Mouse (Mus musculus) MEL (cell line): Measurements from ENCODE around the gene Armc6. TPM values are rescaled to one million over a fixed set of nuclear protein-coding genes. Genes with fewer than 3 reads are reported as not detected.

Source experiments
- DNase-seq: peaks from one replicate; pipeline ENCODE4 v3.0.0; 2011; ENCODE audit warnings: low read depth, low spot score
- H3K27ac ChIP-seq: 2 replicates; pipeline ENCODE4 v1.5.1; 2012; ENCODE audit warnings: low read depth, mild to moderate bottlenecking, control low read depth, low read length, moderate library complexity; ENCODE audit not compliant: control insufficient read depth
- H3K27me3 ChIP-seq, 2 experiments: fragments of 150-350 bp in 1 of 2; sonication (generic) in 1 of 2; 2 replicates each; pipeline ENCODE4 v1.6.1; 2012; ENCODE audit warnings: low read length in 2 of 2, mild to moderate bottlenecking in 2 of 2, improper control_type of control experiment in 1 of 2, moderate library complexity in 1 of 2; ENCODE audit not compliant: insufficient read depth in 2 of 2, control insufficient read depth in 1 of 2
- H3K36me3 ChIP-seq, 2 experiments: 2 replicates each; pipeline ENCODE4 v1.6.1; 2012 to 2014; ENCODE audit warnings: low read length in 2 of 2, improper control_type of control experiment in 1 of 2, inconsistent platforms in 1 of 2, mild to moderate bottlenecking in 1 of 2; ENCODE audit not compliant: insufficient read depth in 2 of 2, control insufficient read depth in 1 of 2
- H3K4me1 ChIP-seq, 2 experiments: fragments of 150-350 bp in 1 of 2; sonication (generic) in 1 of 2; 2 replicates each; pipeline ENCODE4 v1.6.1; 2012; ENCODE audit warnings: low read length in 2 of 2, improper control_type of control experiment in 1 of 2, mild to moderate bottlenecking in 1 of 2; ENCODE audit not compliant: insufficient read depth in 2 of 2, control insufficient read depth in 1 of 2
- H3K4me3 ChIP-seq, 2 experiments: fragments of 150-350 bp in 1 of 2; sonication (generic) in 1 of 2; 2 replicates each; pipeline ENCODE4 v1.5.1; 2012; ENCODE audit warnings: low read depth in 2 of 2, low read length in 2 of 2, mild to moderate bottlenecking in 2 of 2, moderate library complexity in 2 of 2, control low read depth in 1 of 2, improper control_type of control experiment in 1 of 2; ENCODE audit not compliant: control insufficient read depth in 1 of 2, insufficient read depth in 1 of 2
- H3K79me2 ChIP-seq: 2 replicates; pipeline ENCODE4 v1.6.1; 2012; ENCODE audit warnings: mild to moderate bottlenecking, low read length, moderate library complexity; ENCODE audit not compliant: control insufficient read depth, poor library complexity, insufficient read depth
- H3K9ac ChIP-seq: 2 replicates; pipeline ENCODE4 v1.6.1; 2012; ENCODE audit warnings: low read depth, mild to moderate bottlenecking, control low read depth, low read length, moderate library complexity; ENCODE audit not compliant: control insufficient read depth, poor library complexity, severe bottlenecking
- H3K9me3 ChIP-seq: fragments of 150-350 bp; sonication (generic); replicated peaks from 2 replicates; pipeline ENCODE4 v1.6.1; 2012; ENCODE audit warnings: mild to moderate bottlenecking, low read length, improper control_type of control experiment, moderate library complexity; ENCODE audit not compliant: insufficient read depth
- BHLHE40 ChIP-seq: IDR thresholded peaks from 2 replicates; pipeline ENCODE4 v1.6.1; 2012; ENCODE audit warnings: low read depth, mild to moderate bottlenecking, inconsistent platforms, low read length, improper control_type of control experiment, borderline replicate concordance
- CTCF ChIP-seq, 3 experiments: IDR thresholded peaks in 2 of 3; conservative IDR thresholded peaks in 1 of 3; 2 replicates each; pipeline ENCODE4 v1.5.1; 2011 to 2012; ENCODE audit warnings: low read length in 3 of 3, low read depth in 2 of 3, mild to moderate bottlenecking in 2 of 3, improper control_type of control experiment in 1 of 3, inconsistent platforms in 1 of 3, mixed read lengths in 1 of 3, moderate library complexity in 1 of 3; ENCODE audit not compliant: control insufficient read depth in 1 of 3, insufficient read depth in 1 of 3, poor library complexity in 1 of 3, severe bottlenecking in 1 of 3
- E2F4 ChIP-seq: IDR thresholded peaks from 2 replicates; pipeline ENCODE4 v1.6.1; 2011; ENCODE audit warnings: low read depth, low read length, improper control_type of control experiment, borderline replicate concordance
- GATA1 ChIP-seq: IDR thresholded peaks from 2 replicates; pipeline ENCODE4 v1.6.1; 2011; ENCODE audit warnings: low read depth, low read length, improper control_type of control experiment
- JUND ChIP-seq: IDR thresholded peaks from 2 replicates; pipeline ENCODE4 v1.6.1; 2011; ENCODE audit warnings: low read depth, mild to moderate bottlenecking, improper control_type of control experiment, low read length
- KAT2A ChIP-seq: conservative IDR thresholded peaks from 2 replicates; pipeline ENCODE4 v1.6.1; 2012; ENCODE audit warnings: low read depth, low read length, improper control_type of control experiment, inconsistent platforms
- MAFK ChIP-seq: IDR thresholded peaks from 2 replicates; pipeline ENCODE4 v1.6.1; 2011; ENCODE audit warnings: low read depth, mild to moderate bottlenecking, low read length, improper control_type of control experiment, borderline replicate concordance
- MAX ChIP-seq: IDR thresholded peaks from 2 replicates; pipeline ENCODE4 v1.6.1; 2011; ENCODE audit warnings: low read length, improper control_type of control experiment
- MAZ ChIP-seq: IDR thresholded peaks from 2 replicates; pipeline ENCODE4 v1.6.1; 2012; ENCODE audit warnings: low read depth, mild to moderate bottlenecking, inconsistent platforms, low read length, improper control_type of control experiment
- MEF2A ChIP-seq: IDR thresholded peaks from 2 replicates; pipeline ENCODE4 v1.6.1; 2014; ENCODE audit warnings: low read depth, mild to moderate bottlenecking, inconsistent platforms, low read length, improper control_type of control experiment; ENCODE audit not compliant: poor library complexity, insufficient replicate concordance, severe bottlenecking; ENCODE audit errors: extremely low read depth
- MYC ChIP-seq: IDR thresholded peaks from 2 replicates; pipeline ENCODE4 v1.6.1; 2011; ENCODE audit warnings: low read depth, mild to moderate bottlenecking, low read length, improper control_type of control experiment, moderate library complexity
- NELFE ChIP-seq: IDR thresholded peaks from 2 replicates; pipeline ENCODE4 v1.6.1; 2011; ENCODE audit warnings: low read depth, low read length, improper control_type of control experiment
- POLR2A ChIP-seq, 2 experiments: IDR thresholded peaks; 2 replicates each; pipeline ENCODE4 v1.6.1; 2011 to 2012; ENCODE audit warnings: low read length in 2 of 2, mild to moderate bottlenecking in 2 of 2, control low read depth in 1 of 2, improper control_type of control experiment in 1 of 2, low read depth in 1 of 2, moderate library complexity in 1 of 2; ENCODE audit not compliant: control insufficient read depth in 1 of 2, insufficient read depth in 1 of 2, poor library complexity in 1 of 2
- POLR2AphosphoS5 ChIP-seq: IDR thresholded peaks from 2 replicates; pipeline ENCODE4 v1.6.1; 2012; ENCODE audit warnings: low read depth, borderline replicate concordance, mild to moderate bottlenecking, inconsistent platforms, low read length, moderate library complexity, mixed read lengths
- RAD21 ChIP-seq: IDR thresholded peaks from 2 replicates; pipeline ENCODE4 v1.6.1; 2011; ENCODE audit warnings: mild to moderate bottlenecking, low read depth, low read length, improper control_type of control experiment
- SMC3 ChIP-seq: IDR thresholded peaks from 2 replicates; pipeline ENCODE4 v1.6.1; 2011; ENCODE audit warnings: low read depth, low read length, improper control_type of control experiment
- TAL1 ChIP-seq: IDR thresholded peaks from 2 replicates; pipeline ENCODE4 v1.6.1; 2012; ENCODE audit warnings: mild to moderate bottlenecking, inconsistent platforms, low read length, moderate library complexity, mixed read lengths
- TBP ChIP-seq: IDR thresholded peaks from 2 replicates; pipeline ENCODE4 v1.8.0; 2011; ENCODE audit warnings: low read depth, low read length, improper control_type of control experiment
- TCF12 ChIP-seq: IDR thresholded peaks from 2 replicates; pipeline ENCODE4 v1.6.1; 2014; ENCODE audit warnings: low read depth, mild to moderate bottlenecking, inconsistent platforms, low read length, improper control_type of control experiment, moderate library complexity
- UBTF ChIP-seq: IDR thresholded peaks from 2 replicates; pipeline ENCODE4 v1.6.1; 2012; ENCODE audit warnings: low read depth, mild to moderate bottlenecking, inconsistent platforms, low read length, improper control_type of control experiment, moderate library complexity, borderline replicate concordance; ENCODE audit not compliant: insufficient read depth
- USF2 ChIP-seq, 2 experiments: IDR thresholded peaks; 2 replicates each; pipeline ENCODE4 v1.6.1; 2011 to 2012; ENCODE audit warnings: improper control_type of control experiment in 2 of 2, low read length in 2 of 2, borderline replicate concordance in 1 of 2, inconsistent platforms in 1 of 2, low read depth in 1 of 2, mild to moderate bottlenecking in 1 of 2; ENCODE audit not compliant: insufficient read depth in 1 of 2
- ZC3H11A ChIP-seq: IDR thresholded peaks from 2 replicates; pipeline ENCODE4 v1.6.1; 2012; ENCODE audit warnings: low read depth, mild to moderate bottlenecking, inconsistent platforms, low read length, improper control_type of control experiment
- ZMIZ1 ChIP-seq: IDR thresholded peaks from 2 replicates; pipeline ENCODE4 v1.6.1; 2012; ENCODE audit warnings: low read depth, mild to moderate bottlenecking, inconsistent platforms, low read length, improper control_type of control experiment, moderate library complexity
- polyA plus RNA-seq, 2 experiments: library from polyadenylated mRNA; stranded (reverse) in 1 of 2; unstranded in 1 of 2; fragments of >175 nt in 1 of 2; fragments of >200 nt in 1 of 2; gene quantifications; 2 replicates each; pipeline versions ENCODE4 v1.2.1 to v1.2.4; 2012; ENCODE audit warnings: low replicate concordance in 2 of 2, low read depth in 1 of 2; ENCODE audit not compliant: insufficient read length in 2 of 2, insufficient read depth in 1 of 2, missing spikeins in 1 of 2
- total RNA-seq: library from RNA; depleted of rRNA; stranded (reverse); fragments of 300-350 nt; gene quantifications from 2 replicates; pipeline ENCODE4 v1.2.3, GENCODE M21; 2012

Armc6 gene
- total and polyA plus RNA-seq, 3 experiments, result 39.5 to 63.9 TPM; not detected in 1

GRCm38 (mm10) chr8:70220236-70220840 is 13.9 kb downstream of the Armc6 start:
- H3K9me3 ChIP-seq, result no peaks in the 10 kb centered on the region
- no peak overlapping the region for H3K27ac ChIP-seq
- TF ChIP-seq ZC3H11A (no peak), MAZ (no peak), POLR2A (IDR thresholded peaks at IDR 0.05; ENCODE audit: control insufficient read depth in 1 of 2, insufficient read depth in 1 of 2, low read depth in 1 of 2, low read length in 2 of 2, poor library complexity in 1 of 2) (no peak), MAFK (no peak), TAL1 (no peak), GATA1 (no peak), USF2 (IDR thresholded peaks at IDR 0.05; ENCODE audit: borderline replicate concordance in 1 of 2, insufficient read depth in 1 of 2, low read depth in 1 of 2, low read length in 2 of 2) (no peak), KAT2A (no peak), POLR2AphosphoS5 (no peak), MYC (no peak), JUND (no peak), ZMIZ1 (no peak), UBTF (no peak)
- H3K36me3 ChIP-seq, result no peaks in the 10 kb centered on the region; a peak in 1 of 4 replicates
- peaks cover 0 to 2% of the 10 kb centered on the region in 2 experiments; a peak in 1 of 4 replicates for H3K4me1 ChIP-seq
- no peaks in the 10 kb centered on the region for H3K79me2 ChIP-seq
- H3K27me3 ChIP-seq, result no peaks in the 10 kb centered on the region
- H3K9ac ChIP-seq, result no peak overlapping the region
- no peak for DNase-seq
- no peak overlapping the region for H3K4me3 ChIP-seq

GRCm38 (mm10) chr8:70219107-70219684 is 15.1 kb downstream of the Armc6 start:
- Histone ChIP-seq H3K27ac (no peak overlapping the region), H3K4me3 (no peak overlapping the region), H3K36me3 (peaks cover 0 to 9% of the 10 kb centered on the region in 2 experiments; a peak in 2 of 4 replicates), H3K27me3 (no peaks in the 10 kb centered on the region), H3K79me2 (no peaks in the 10 kb centered on the region), H3K9ac (no peak overlapping the region), H3K9me3 (no peaks in the 10 kb centered on the region), H3K4me1 (peaks cover 6 to 13% of the 10 kb centered on the region in 2 experiments)
- TF ChIP-seq UBTF (no peak), TBP (no peak), CTCF (IDR thresholded peaks at IDR 0.05 in 2 of 3, conservative IDR thresholded peaks at IDR 0.05 in 1 of 3; ENCODE audit: control insufficient read depth in 1 of 3, insufficient read depth in 1 of 3, low read depth in 2 of 3, low read length in 3 of 3, poor library complexity in 1 of 3, severe bottlenecking in 1 of 3) (no peak), MAFK (no peak), SMC3 (no peak), ZMIZ1 (no peak), NELFE (no peak), MEF2A (no peak), MAX (no peak), BHLHE40 (no peak), GATA1 (no peak), RAD21 (no peak), E2F4 (no peak), TCF12 (no peak)
- DNase-seq, result no peak
